Mouse (Mus musculus) CH12.LX (cell line): ENCODE measurements around the gene Gm10643.

Experiments
- MAX ChIP-seq: IDR thresholded peaks from 2 replicates; pipeline ENCODE4 v1.6.1; 2011; ENCODE audit warnings: low read length, improper control_type of control experiment
- NRF1 ChIP-seq: IDR thresholded peaks from 2 replicates; pipeline ENCODE4 v1.6.1; 2014; ENCODE audit warnings: low read depth, mild to moderate bottlenecking, inconsistent platforms, low read length, improper control_type of control experiment, moderate library complexity
- RCOR1 ChIP-seq: conservative IDR thresholded peaks from 2 replicates; pipeline ENCODE4 v1.6.1; 2012; ENCODE audit warnings: low read depth, mild to moderate bottlenecking, inconsistent platforms, low read length, improper control_type of control experiment

- TF ChIP-seq MAX, result no peak
- no peak for TF ChIP-seq RCOR1
- no peak for TF ChIP-seq NRF1
Observed at GRCm38 (mm10) chr8:84053229-84053628, 11.7 kb downstream of the Gm10643 start.
